Comparison of ENCODE assay signal across 8 mouse cellular contexts in genomic region chr11:77981609-77982440, GRCm38 (mm10). TPM values are rescaled to one million over a fixed set of nuclear protein-coding genes. Genes with fewer than 3 reads are reported as not detected.
A peak's percentile ranks its signal among the peaks of the same experiment; 100 is the strongest.
DNase-seq lines count a peak whose midpoint lies in the region; ATAC-seq lines count a peak whose summit lies in the region.

No protein-coding gene starts in this region.

- peak; percentile 96 to 98 for DNase-seq in adrenal gland, adult (ENCODE audit: inconsistent age in 2 of 2, low spot score in 1 of 2)
- peak; percentile 100 for DNase-seq in embryo, embryonic 10 days (ENCODE audit: low spot score)
- DNase-seq in gastrocnemius, postnatal 10 days, result peak; percentile 75
- DNase-seq in induced T-regulatory cell, adult 2 months (ENCODE audit: low read depth), result peak; percentile 99
- peak; percentile 98 for DNase-seq in left cerebral cortex, adult 9 months (ENCODE audit: low spot score in 2 of 2)
- peak; percentile 87 for DNase-seq in right cerebral cortex, postnatal 14 days
- DNase-seq in yolk sac, embryonic 10.5 days (ENCODE audit: low spot score), result peak; percentile 98

- peak; percentile 77 for ATAC-seq in megakaryocyte progenitor cell, adult 5-6 weeks (replicated peaks; ENCODE audit: poor library complexity)

RNA-seq across cellular contexts. Expression of gene Phf12, which starts 0.7 kb away (rescaled TPM):
- total RNA-seq in gastrocnemius, postnatal 10 days (2021), result 10 to 100 TPM; 19.7 to 35.4 TPM
- total RNA-seq in megakaryocyte progenitor cell, adult 5-6 weeks (2015), result 61.8 and 64.3 TPM in 2 replicates
- total RNA-seq in megakaryocyte progenitor cell, adult 5-6 weeks (2017), result 25.9 and 28.8 TPM in 2 replicates

RNA-seq across cellular contexts. Expression of gene Dhrs13, which starts 50.3 kb away (rescaled TPM):
- 1 to 10 TPM; 3.0 to 4.3 TPM for total RNA-seq in gastrocnemius, postnatal 10 days (2021)
- total RNA-seq in megakaryocyte progenitor cell, adult 5-6 weeks (2015), result 6.7 and 7.2 TPM in 2 replicates
- 5.6 and 9.7 TPM in 2 replicates for total RNA-seq in megakaryocyte progenitor cell, adult 5-6 weeks (2017)

RNA-seq across cellular contexts. Expression of gene Sez6, which starts 51.2 kb away (rescaled TPM):
- total RNA-seq in gastrocnemius, postnatal 10 days (2021), result under 1 TPM; 0.54 to 0.70 TPM
- total RNA-seq in megakaryocyte progenitor cell, adult 5-6 weeks (2015), result not detected in 2 replicates
- total RNA-seq in megakaryocyte progenitor cell, adult 5-6 weeks (2017), result not detected in 2 replicates

RNA-seq across cellular contexts. Expression of gene Flot2, which starts 55.9 kb away (rescaled TPM):
- 10 to 100 TPM; 68.3 to 68.5 TPM for total RNA-seq in gastrocnemius, postnatal 10 days (2021)
- total RNA-seq in megakaryocyte progenitor cell, adult 5-6 weeks (2015), result 48.8 and 50.2 TPM in 2 replicates
- total RNA-seq in megakaryocyte progenitor cell, adult 5-6 weeks (2017), result 71.5 and 75.5 TPM in 2 replicates

Comparison
In these comparisons a context has a peak if more than half of its experiments do, and no peak if none do; other contexts are left out.
1. Peak in every context shown above with its lines: DNase-seq and ATAC-seq.